Mouse (Mus musculus) thymus, postnatal 14 days (tissue): ENCODE measurements around the gene 1700129C05Rik.

Experiments used
- DNase-seq: peaks from one replicate; pipeline ENCODE4 v3.0.0; 2021

The 1700129C05Rik gene

GRCm38 (mm10) chr14:59142793-59143192 is at the start of gene 1700129C05Rik:
1700129C05Rik (minus strand) TSS chr14:59142893.
- DNase-seq: no peak

GRCm38 (mm10) chr14:59186121-59186520 is 43.4 kb upstream of the 1700129C05Rik start:
- no peak for DNase-seq

- DNase-seq: no peak
Observed at GRCm38 (mm10) chr14:59185514-59185913, 42.8 kb upstream of the 1700129C05Rik start.

GRCm38 (mm10) chr14:59182732-59183131 is 40.0 kb upstream of the 1700129C05Rik start:
- DNase-seq: no peak

- DNase-seq: no peak
Observed at GRCm38 (mm10) chr14:59178649-59179048, 36.0 kb upstream of the 1700129C05Rik start, which contains the start of gene Gm5142. Gm5142 (minus strand) TSS chr14:59178749.

- no peak for DNase-seq
Observed at GRCm38 (mm10) chr14:59157016-59157698, 14.5 kb upstream of the 1700129C05Rik start.

GRCm38 (mm10) chr14:59155589-59155988 is 12.9 kb upstream of the 1700129C05Rik start:
- no peak for DNase-seq

- DNase-seq: no peak
Observed at GRCm38 (mm10) chr14:59114281-59114680, 28.4 kb downstream of the 1700129C05Rik start.

- no peak for DNase-seq
Observed at GRCm38 (mm10) chr14:59104006-59104605, 38.6 kb downstream of the 1700129C05Rik start.

GRCm38 (mm10) chr14:59093601-59094000 is 49.1 kb downstream of the 1700129C05Rik start:
- no peak for DNase-seq

GRCm38 (mm10) chr14:59084396-59084795 is 58.3 kb downstream of the 1700129C05Rik start:
- peak; percentile 3 for DNase-seq
